Mouse (Mus musculus): ENCODE data around the gene Tnni1. TPM values are rescaled to one million over a fixed set of nuclear protein-coding genes. Genes with fewer than 3 reads are reported as not detected.
A peak's percentile ranks its signal among the peaks of the same experiment; 100 is the strongest.

Gene Tnni1
- 1 to 10 TPM; 1.5 to 1.7 TPM for total RNA-seq (2021)
- long read RNA-seq, experiment 1 = 0 reads
- long read RNA-seq, experiment 2, partial matches to known transcripts = 1 of 1 reads
- long read RNA-seq, experiment 2, other reads (novel, unspliced or antisense) = 0 of 1 reads

GRCm38 (mm10) chr1:135778780-135779535 lies at the start of gene Tnni1:
Gene Tnni1, plus strand, starts transcription at chr1:135779434.
- DNase-seq = peak; percentile 50 to 56

- no peak for DNase-seq
These were observed 49.4 kb upstream of the Tnni1 start for GRCm38 (mm10) chr1:135729821-135730220.

GRCm38 (mm10) chr1:135730296-135730695 lies 48.9 kb upstream of the Tnni1 start:
- DNase-seq = peak in 1 of 2 experiments; percentile 39

GRCm38 (mm10) chr1:135731393-135731792 lies 47.8 kb upstream of the Tnni1 start:
- DNase-seq = no peak

- no peak for DNase-seq
These were observed 47.1 kb upstream of the Tnni1 start for GRCm38 (mm10) chr1:135731897-135732684.

- peak; percentile 70 to 77 for DNase-seq
These were observed 44.9 kb upstream of the Tnni1 start for GRCm38 (mm10) chr1:135734225-135734937.

- no peak for DNase-seq
These were observed 43.8 kb upstream of the Tnni1 start for GRCm38 (mm10) chr1:135735460-135735859.

- peak; percentile 23 to 51 for DNase-seq
These were observed 34.2 kb upstream of the Tnni1 start for GRCm38 (mm10) chr1:135744987-135745386.

- no peak for DNase-seq
These were observed 33.0 kb upstream of the Tnni1 start for GRCm38 (mm10) chr1:135746248-135746647.

GRCm38 (mm10) chr1:135752737-135753348 lies 26.4 kb upstream of the Tnni1 start:
- peak; percentile 96 to 97 for DNase-seq

GRCm38 (mm10) chr1:135755287-135755686 lies 23.9 kb upstream of the Tnni1 start:
- DNase-seq = peak; percentile 86 to 89

- DNase-seq = no peak
These were observed 23.3 kb upstream of the Tnni1 start for GRCm38 (mm10) chr1:135755913-135756312.

GRCm38 (mm10) chr1:135757287-135757686 lies 21.9 kb upstream of the Tnni1 start:
- DNase-seq = no peak

- no peak for DNase-seq
These were observed 19.5 kb upstream of the Tnni1 start for GRCm38 (mm10) chr1:135759685-135760084.

GRCm38 (mm10) chr1:135760216-135760615 lies 19.0 kb upstream of the Tnni1 start:
- no peak for DNase-seq

- DNase-seq = no peak
These were observed 17.5 kb upstream of the Tnni1 start for GRCm38 (mm10) chr1:135761728-135762127.

- peak in 1 of 2 experiments; percentile 55 for DNase-seq
These were observed 15.6 kb upstream of the Tnni1 start for GRCm38 (mm10) chr1:135763503-135764205.

GRCm38 (mm10) chr1:135764206-135764528 lies 15.1 kb upstream of the Tnni1 start:
- no peak for DNase-seq

- peak; percentile 84 to 90 for DNase-seq
These were observed 13.3 kb upstream of the Tnni1 start, which contains the start of gene Phlda3 for GRCm38 (mm10) chr1:135765645-135766591. Gene Phlda3, plus strand, starts transcription at chr1:135766119.

Data from heart, adult 18-20 months (tissue).